Mouse (Mus musculus): ENCODE measurements at regions not wholly inside any gene's neighbourhood (a gene's known extent, or its start where the extent isn't known, plus 50 kb on each side); places are given as distances from the start of the nearest gene placed in this dataset.

DNA sequence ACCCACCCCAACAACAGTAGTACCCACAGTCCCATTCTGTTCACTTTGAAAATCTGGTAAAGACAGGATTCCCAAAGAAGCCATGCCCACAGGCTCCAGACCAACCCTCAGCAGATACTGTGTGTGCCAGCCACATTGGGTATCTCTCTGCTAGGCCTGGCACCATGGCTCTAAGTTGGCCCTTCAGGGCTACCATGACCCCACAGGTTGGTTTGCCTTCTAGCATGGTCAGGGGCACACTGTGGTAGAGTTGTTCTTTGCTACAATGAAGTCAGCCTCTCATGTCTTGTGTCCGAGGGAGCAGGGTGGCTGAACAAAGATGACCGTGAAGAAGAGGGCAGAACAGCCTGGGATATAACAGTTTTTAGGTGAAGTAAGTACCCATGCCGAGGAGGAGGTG is 59.8 kb upstream of the Slco4a1 start:
- Histone ChIP-seq H3K27me3 (ENCODE audit: insufficient read depth, poor library complexity, severe bottlenecking) (peaks cover 4% of the 10 kb centered on the region; the same call in 1 of the 2 replicates), H3K9me3 (no peaks in the 10 kb centered on the region), H3K4me1 (replicated peaks) (peaks cover 9% of the 10 kb centered on the region; the same call in 1 of the 2 replicates), H3K4me3 (no peak overlapping the region), H3K27ac (no peak overlapping the region), H3K36me3 (no peaks in the 10 kb centered on the region)
- no peak for DNase-seq (ENCODE audit: low spot score)
- WGBS = 81% methylated on average over 3 of the region's 3 CpGs

DNA sequence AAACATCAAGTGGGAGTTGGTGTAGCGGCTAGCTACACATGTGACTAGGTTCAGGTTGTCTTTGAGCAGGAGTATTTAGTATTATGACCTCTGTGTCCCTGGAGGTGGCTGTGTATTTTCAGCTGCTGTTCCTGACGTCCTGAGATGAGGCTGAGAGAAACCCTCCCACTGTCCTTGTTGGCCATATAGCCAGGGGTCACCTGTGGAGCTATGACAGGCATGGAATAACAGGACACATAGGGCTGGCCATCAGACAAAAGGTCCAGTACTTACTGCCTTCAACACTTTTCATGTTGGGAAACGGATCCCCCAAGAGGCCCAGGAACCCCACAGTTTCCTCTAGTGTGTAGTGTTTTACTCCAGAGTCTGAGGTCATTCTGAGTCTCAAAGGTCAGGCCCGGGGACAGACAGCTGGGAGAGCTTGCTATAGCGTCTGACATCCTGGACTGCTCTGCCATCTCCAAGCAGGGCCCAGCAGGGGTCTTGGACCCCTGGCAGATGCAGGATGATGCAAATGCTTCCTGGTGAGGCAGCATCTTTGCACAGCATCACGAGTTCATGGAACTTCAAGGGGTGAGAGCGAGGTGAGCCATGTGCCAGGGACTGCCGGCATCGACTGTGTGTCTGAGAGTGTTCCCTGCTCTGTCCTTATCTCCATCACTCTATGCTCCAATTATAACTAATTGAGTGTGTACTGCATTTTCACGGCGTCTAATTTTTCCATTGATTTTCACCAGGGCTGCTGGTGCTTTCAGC is 60.6 kb upstream of the Slco4a1 start:
- no peak overlapping the region for H3K27ac ChIP-seq
- H3K36me3 ChIP-seq = no peaks in the 10 kb centered on the region
- 56% methylated on average over 11 of the region's 11 CpGs for WGBS
- peaks cover 10% of the 10 kb centered on the region; the same call in 1 of the 2 replicates for H3K4me1 ChIP-seq (replicated peaks)
- H3K27me3 ChIP-seq (ENCODE audit: insufficient read depth, poor library complexity, severe bottlenecking) = peaks cover 7% of the 10 kb centered on the region; the same call in 1 of the 2 replicates
- H3K9me3 ChIP-seq = no peaks in the 10 kb centered on the region
- DNase-seq (ENCODE audit: low spot score) = no peak
- H3K4me3 ChIP-seq = no peak overlapping the region

DNA sequence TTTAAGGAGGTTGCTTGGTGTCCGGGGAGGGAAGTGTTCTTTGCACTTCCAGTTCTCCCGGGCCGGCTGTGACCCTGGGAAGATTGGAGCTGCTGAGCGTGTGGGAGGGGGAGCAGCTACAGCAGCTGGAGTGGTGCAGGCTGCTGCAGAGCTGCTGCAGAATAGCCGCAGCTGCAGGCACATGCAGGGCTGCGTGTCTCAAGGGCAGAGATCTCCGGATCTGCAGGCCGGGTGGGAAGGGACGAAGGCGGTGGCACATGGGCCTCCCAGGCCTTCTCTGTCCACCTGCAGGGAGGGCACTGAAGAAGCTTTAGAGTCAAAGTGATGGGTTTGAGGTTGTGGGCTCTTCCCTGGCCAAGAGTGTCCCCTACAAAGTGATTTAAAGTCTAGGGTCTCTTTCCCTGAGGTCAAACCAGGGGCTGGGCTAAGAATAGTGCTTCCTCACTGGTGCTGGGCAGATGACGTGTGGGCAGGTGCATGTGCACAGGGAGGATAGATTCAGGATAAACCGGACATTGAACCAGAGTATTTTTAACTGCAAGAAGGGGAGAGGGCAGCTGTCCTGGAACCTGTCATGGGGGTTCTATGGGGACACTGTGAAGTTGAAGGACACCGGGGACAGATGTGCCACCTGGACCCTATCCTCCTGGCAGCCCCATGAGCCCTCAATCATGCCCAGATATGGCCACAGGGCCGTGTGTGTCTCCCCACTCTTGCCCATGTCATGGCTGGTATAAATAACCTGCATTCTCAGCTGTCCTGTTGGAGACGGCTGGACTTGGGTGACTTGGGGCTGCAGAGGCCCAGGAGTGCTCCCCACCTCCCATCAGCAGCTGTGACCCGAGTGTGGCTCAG is 58.6 kb upstream of the Gata5 start:
- Histone ChIP-seq H3K4me1 (replicated peaks) (peaks cover 25% of the 10 kb centered on the region), H3K36me3 (no peaks in the 10 kb centered on the region), H3K27ac (no peak overlapping the region), H3K9me3 (no peaks in the 10 kb centered on the region), H3K4me3 (no peak overlapping the region), H3K27me3 (ENCODE audit: insufficient read depth, poor library complexity, severe bottlenecking) (peaks cover 30% of the 10 kb centered on the region)
- 71% methylated on average over 16 of the region's 16 CpGs for WGBS
- DNase-seq (ENCODE audit: low spot score) = no peak

DNA sequence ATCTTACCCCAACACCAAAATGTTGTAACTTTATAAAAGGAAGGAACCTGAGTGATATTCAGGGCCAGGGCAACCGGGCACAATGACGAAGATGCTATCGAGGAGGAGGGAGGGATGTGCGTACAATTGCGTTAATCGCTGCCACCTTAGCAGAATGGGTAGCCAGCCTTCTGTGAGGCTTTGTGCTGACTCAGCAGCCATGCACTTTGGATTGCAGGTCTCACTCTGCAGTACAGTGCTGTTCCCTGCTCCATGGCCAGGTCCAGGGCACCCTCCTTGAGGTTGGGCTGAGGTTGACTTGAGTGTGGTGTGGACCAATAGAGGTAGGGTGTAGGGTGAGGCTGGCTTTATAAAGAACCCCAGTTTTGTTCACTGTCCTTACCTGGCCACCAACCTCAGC is 57.8 kb upstream of the Gata5 start:
- H3K4me3 ChIP-seq = no peak overlapping the region
- H3K27ac ChIP-seq = no peak overlapping the region
- no peak for DNase-seq (ENCODE audit: low spot score)
- H3K4me1 ChIP-seq (replicated peaks) = peaks cover 25% of the 10 kb centered on the region
- peaks cover 38% of the 10 kb centered on the region for H3K27me3 ChIP-seq (ENCODE audit: insufficient read depth, poor library complexity, severe bottlenecking)
- no peaks in the 10 kb centered on the region for H3K9me3 ChIP-seq
- 93% methylated on average over 6 of the region's 6 CpGs for WGBS
- H3K36me3 ChIP-seq = no peaks in the 10 kb centered on the region

DNA sequence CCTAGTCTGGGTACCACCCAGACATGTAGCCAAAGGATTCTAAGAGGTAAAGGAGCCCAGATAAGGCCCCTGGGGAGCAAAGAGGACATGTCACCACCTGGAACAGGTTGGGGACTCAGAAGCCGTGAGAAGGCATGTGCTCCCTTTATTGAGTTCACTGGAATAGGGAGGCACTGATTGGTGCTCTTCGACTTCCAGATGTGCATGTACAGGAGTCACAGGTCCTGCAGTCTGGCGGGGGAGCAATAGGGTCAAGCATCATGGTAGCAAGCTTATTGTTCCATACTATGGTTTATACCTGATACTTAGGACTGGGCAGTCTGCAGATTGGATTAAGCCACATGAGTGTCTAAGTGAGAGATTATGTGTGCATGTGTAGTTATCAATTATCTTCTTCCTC is 56.9 kb upstream of the Gata5 start:
- H3K4me1 ChIP-seq (replicated peaks) = peaks cover 28% of the 10 kb centered on the region
- no peak overlapping the region for H3K4me3 ChIP-seq
- peaks cover 48% of the 10 kb centered on the region for H3K27me3 ChIP-seq (ENCODE audit: insufficient read depth, poor library complexity, severe bottlenecking)

DNA sequence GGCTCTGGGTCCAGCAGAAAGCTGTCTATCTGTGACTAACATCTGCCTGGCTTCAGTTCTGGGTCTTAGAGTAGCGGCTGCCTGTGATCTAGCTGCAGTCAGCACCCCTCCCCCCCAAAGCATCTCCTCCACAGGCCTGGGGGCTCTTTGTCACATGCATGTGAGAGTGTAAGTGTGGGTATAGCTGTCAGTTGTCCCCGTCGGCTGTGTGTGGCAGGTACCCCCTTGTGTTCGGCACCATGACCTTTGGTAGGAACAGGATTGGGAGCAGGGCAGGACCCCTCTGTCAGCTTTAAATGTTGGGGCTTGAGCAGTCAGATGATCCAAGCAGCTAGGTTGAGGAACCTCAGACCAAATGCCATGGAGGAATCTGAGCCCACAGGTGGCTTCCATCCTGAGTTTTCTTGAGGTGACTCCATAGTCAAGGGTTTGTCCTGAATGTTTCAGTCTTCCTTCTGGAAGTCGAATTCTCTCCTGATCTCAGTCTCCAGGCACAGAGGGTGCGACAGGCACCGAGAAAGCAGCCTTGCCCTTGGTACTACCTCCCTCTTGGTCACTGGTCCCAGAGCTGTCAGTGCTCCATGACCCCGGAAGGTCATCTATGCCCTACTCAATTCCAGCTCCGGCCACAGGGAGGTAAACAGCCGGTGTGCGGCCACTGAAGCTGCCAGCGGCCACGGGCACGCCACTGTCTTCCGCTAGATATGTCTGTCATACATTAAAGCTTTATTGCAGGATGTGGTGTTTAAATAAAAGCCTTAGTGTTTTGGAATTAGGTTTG is 55.9 kb upstream of the Gata5 start:
- no peaks in the 10 kb centered on the region for H3K36me3 ChIP-seq
- H3K27ac ChIP-seq = no peak overlapping the region
- H3K4me1 ChIP-seq (replicated peaks) = peaks cover 35% of the 10 kb centered on the region
- H3K27me3 ChIP-seq (ENCODE audit: insufficient read depth, poor library complexity, severe bottlenecking) = peaks cover 57% of the 10 kb centered on the region
- WGBS = 81% methylated on average over 15 of the region's 15 CpGs
- no peak overlapping the region for H3K4me3 ChIP-seq
- no peaks in the 10 kb centered on the region for H3K9me3 ChIP-seq
- DNase-seq (ENCODE audit: low spot score) = no peak

More for the DNA sequence above, 56.9 kb upstream of the Gata5 start:
- H3K9me3 ChIP-seq = no peaks in the 10 kb centered on the region
- DNase-seq (ENCODE audit: low spot score) = no peak
- WGBS = 87% methylated on average over 3 of the region's 3 CpGs
- no peaks in the 10 kb centered on the region for H3K36me3 ChIP-seq
- no peak overlapping the region for H3K27ac ChIP-seq

DNA sequence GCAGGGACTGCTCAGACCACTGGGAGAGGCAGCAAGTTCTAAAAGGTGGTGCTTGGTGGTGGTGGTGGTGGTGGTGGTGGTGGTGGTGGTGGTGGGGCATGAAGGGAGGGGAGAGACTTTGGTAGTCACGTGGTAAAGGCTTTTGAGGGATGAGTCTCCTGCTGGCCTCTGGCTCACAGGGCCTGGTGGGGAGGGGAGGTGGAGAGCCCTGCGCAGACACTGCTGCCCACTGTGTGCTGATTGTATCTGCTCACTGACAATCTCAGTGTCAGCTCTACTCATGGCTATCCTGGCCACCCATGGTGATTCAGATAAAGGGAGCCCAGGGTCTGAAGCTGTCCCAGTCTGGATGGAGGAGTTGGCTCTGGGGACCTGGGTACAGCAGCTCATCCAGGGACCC is 55.0 kb upstream of the Gata5 start:
- no peaks in the 10 kb centered on the region for H3K9me3 ChIP-seq
- peaks cover 66% of the 10 kb centered on the region for H3K27me3 ChIP-seq (ENCODE audit: insufficient read depth, poor library complexity, severe bottlenecking)
- WGBS = 28% methylated on average over 2 of the region's 2 CpGs

DNA sequence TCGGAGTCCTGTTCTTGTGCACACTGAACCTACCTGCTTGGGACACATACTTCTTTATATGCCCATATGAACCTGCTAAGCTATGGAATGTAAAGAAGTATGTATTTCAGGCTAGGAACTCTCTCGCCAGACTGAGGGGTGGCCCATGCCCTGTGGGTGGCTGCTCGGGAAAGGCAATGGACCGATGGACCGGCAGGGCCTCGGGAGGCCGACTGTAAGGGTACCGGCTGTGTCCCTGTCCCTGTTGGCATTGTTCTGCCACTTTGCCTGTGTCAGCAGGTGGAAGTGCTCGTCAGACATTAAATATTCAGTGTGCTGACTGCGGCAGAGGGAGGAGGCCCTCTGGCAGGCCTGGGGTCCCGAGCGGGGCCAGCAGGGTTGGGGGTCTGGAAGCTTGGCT is 54.5 kb upstream of the Gata5 start:
- H3K9me3 ChIP-seq = no peaks in the 10 kb centered on the region
- peaks cover 36% of the 10 kb centered on the region for H3K4me1 ChIP-seq (replicated peaks)
- no peak overlapping the region for H3K4me3 ChIP-seq
- H3K27me3 ChIP-seq (ENCODE audit: insufficient read depth, poor library complexity, severe bottlenecking) = peaks cover 71% of the 10 kb centered on the region
- WGBS = 54% methylated on average over 12 of the region's 12 CpGs
- DNase-seq (ENCODE audit: low spot score) = no peak
- H3K27ac ChIP-seq = 0 out of 2 replicates have a peak overlapping the region, but pooled peaks have one; percentile 5
- H3K36me3 ChIP-seq = no peaks in the 10 kb centered on the region

More for the DNA sequence above, 55.0 kb upstream of the Gata5 start:
- Histone ChIP-seq H3K4me3 (no peak overlapping the region), H3K36me3 (no peaks in the 10 kb centered on the region), H3K4me1 (replicated peaks) (peaks cover 36% of the 10 kb centered on the region), H3K27ac (0 out of 2 replicates have a peak overlapping the region, but pooled peaks have one; percentile 5)
- no peak for DNase-seq (ENCODE audit: low spot score)

DNA sequence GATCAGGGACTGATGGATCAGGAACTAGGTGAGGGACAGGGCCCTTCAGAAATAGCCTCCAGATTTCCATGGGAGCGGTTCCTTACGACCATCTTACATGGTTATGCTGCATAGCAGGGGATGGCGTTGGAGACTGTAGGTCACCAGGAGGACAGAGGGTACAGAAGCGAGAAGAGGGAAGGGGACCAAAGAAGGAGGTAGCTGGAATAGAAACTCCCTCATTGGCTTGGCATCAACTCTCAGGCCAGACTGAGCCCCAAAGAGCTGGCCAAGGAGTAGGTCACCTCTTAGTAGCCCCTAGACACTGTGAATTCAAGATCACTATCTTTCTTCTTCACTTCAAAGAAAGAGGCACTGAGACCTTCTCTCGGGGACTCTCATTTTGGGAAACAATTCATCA is 53.6 kb upstream of the Gata5 start:
- Histone ChIP-seq H3K9me3 (no peaks in the 10 kb centered on the region), H3K4me1 (replicated peaks) (peaks cover 36% of the 10 kb centered on the region), H3K27me3 (ENCODE audit: insufficient read depth, poor library complexity, severe bottlenecking) (peaks cover 79% of the 10 kb centered on the region), H3K4me3 (no peak overlapping the region), H3K27ac (no peak overlapping the region), H3K36me3 (no peaks in the 10 kb centered on the region)
- WGBS = 76% methylated on average over 5 of the region's 5 CpGs
- no peak for DNase-seq (ENCODE audit: low spot score)

DNA sequence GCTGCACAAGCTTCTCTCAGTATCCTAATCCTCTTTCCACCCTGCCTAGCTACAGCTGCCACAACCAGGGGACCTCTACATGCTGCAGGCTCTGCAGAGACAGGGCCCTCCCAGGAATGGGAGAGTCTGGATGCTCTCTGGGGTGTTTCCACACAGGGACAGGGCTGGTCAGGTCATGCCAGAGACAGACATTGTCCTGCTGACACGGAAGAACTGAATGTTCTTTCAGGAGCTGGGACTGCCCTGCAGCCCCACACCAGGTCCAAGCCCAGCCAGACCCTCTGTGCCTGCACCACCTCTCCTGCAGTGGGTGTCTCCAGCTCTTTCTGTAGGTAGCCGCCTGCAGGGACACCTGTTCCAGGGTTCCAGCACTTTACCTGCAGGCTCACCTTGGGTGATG is 52.8 kb upstream of the Gata5 start:
- Histone ChIP-seq H3K27ac (no peak overlapping the region), H3K27me3 (ENCODE audit: insufficient read depth, poor library complexity, severe bottlenecking) (peaks cover 80% of the 10 kb centered on the region), H3K36me3 (no peaks in the 10 kb centered on the region), H3K9me3 (no peaks in the 10 kb centered on the region), H3K4me1 (replicated peaks) (peaks cover 36% of the 10 kb centered on the region), H3K4me3 (no peak overlapping the region)
- WGBS = 47% methylated on average over 2 of the region's 2 CpGs
- DNase-seq (ENCODE audit: low spot score) = no peak

DNA sequence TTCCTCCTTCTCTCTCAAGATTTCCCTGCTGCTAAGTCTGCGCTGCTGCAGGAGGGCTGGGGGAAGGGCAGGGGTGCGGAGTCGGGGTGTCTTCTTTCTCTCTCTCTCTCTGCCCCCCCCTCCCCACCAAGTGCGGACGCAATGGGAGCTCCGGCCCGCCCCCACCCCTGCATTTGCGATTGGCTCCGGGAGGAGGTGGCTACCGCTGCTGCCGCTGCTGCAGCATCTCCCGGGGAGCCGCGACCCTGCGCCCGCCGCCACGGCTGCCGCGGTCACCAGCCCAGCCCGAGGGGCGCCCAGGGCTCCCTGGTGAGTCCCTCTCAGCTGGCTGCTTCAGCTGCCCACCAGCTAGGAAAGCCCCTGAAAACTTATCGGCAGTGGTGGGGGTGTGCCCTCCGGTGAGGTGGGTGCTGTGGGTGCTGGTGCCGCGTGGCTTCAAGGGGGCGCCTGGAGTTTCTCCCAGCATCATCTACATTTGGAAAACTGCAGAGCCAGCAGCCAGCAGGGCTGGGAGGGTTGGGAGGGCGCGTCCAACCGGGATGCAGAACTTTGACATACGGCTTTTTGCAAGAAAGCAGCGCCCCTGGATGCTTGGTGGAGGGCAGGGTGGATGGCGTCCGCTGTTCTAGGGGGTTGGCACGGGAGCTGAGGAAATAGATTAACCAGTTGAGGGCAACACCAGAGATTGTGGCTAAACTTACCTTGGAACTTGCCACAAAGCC is 51.6 kb upstream of the Gata5 start:
- Histone ChIP-seq H3K36me3 (no peaks in the 10 kb centered on the region), H3K4me1 (replicated peaks) (peaks cover 36% of the 10 kb centered on the region), H3K27ac (peak overlapping the region; percentile 74), H3K9me3 (no peaks in the 10 kb centered on the region), H3K4me3 (peak overlapping the region; percentile 61), H3K27me3 (ENCODE audit: insufficient read depth, poor library complexity, severe bottlenecking) (peaks cover 79% of the 10 kb centered on the region)
- under 1% methylated on average over 35 of the region's 35 CpGs for WGBS
- DNase-seq (ENCODE audit: low spot score) = peak; percentile 35

DNA sequence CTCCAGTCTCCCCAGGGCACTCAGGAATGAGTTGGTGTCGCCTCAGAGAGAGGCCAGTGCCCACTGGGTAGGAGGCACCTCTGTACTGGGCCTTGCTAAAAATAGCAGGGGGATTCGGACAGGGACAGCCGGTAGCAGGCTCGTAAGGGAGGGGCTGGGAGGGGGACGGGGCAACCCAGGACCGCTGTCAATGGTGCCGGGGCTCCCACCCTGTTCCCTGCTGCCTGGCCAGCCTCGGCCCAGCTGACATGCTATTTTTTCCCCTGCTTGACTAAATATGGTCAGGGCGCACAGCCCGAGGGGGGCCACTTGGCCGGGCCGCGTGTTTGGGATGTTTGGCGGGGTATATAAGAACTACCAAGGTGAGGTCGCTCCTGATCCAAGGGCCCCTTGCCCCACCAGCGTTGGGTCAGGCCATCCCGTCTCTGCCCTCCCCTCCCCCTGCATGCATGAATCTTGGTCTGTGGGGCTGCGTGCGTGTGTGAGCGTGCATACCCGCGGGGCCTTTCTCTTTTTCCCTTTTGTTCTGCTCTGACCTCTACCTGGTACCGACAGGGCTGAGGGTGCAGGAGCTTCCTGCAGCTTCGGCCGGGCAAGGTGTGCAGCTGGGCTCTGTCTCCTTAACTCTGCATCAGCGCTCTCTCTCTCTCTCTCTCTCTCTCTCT is 50.9 kb upstream of the Gata5 start:
- H3K27me3 ChIP-seq (ENCODE audit: insufficient read depth, poor library complexity, severe bottlenecking) = peaks cover 75% of the 10 kb centered on the region
- no peaks in the 10 kb centered on the region for H3K9me3 ChIP-seq
- peaks cover 35% of the 10 kb centered on the region for H3K4me1 ChIP-seq (replicated peaks)
- H3K4me3 ChIP-seq = peak overlapping the region; percentile 61
- H3K36me3 ChIP-seq = no peaks in the 10 kb centered on the region
- DNase-seq (ENCODE audit: low spot score) = peak; percentile 26
- H3K27ac ChIP-seq = peak overlapping the region; percentile 74
- WGBS = 4% methylated on average over 26 of the region's 26 CpGs

Data from hindbrain, embryonic 10.5 days (tissue).